Mouse (Mus musculus): Measurements from ENCODE around the gene Got1.

- TF ChIP-seq CTCF (IDR thresholded peaks at IDR 0.05; ENCODE audit: low read depth, low read length) (peak; percentile 92), GATA1 (IDR thresholded peaks at IDR 0.05; ENCODE audit: borderline replicate concordance, low read length) (no peak), TAL1 (conservative IDR thresholded peaks at IDR 0.05; ENCODE audit: low read depth, low read length) (no peak), POLR2AphosphoS5 (IDR thresholded peaks at IDR 0.05; ENCODE audit: insufficient replicate concordance, low read depth, low read length) (no peak), GATA2 (IDR thresholded peaks at IDR 0.05; ENCODE audit: borderline replicate concordance, low read depth, low read length) (no peak)
Observed at GRCm38 (mm10) chr19:43478891-43479290, 45.5 kb downstream of the Got1 start.
